Mouse (Mus musculus) G1E (cell line): Measurements from ENCODE around the gene Iqschfp. TPM values are rescaled to one million over a fixed set of nuclear protein-coding genes. Genes with fewer than 3 reads are reported as not detected.

Experiments used
- ATAC-seq: 2 replicates; pipeline ENCODE4 v1.8.0; 2016; ENCODE audit warnings: mild to moderate bottlenecking; ENCODE audit not compliant: insufficient number of reproducible peaks, poor library complexity, low FRiP score, severe bottlenecking; ENCODE audit errors: extremely low read depth
- DNase-seq: peaks from one replicate; pipeline ENCODE4 v3.0.0; 2012; ENCODE audit warnings: low spot score
- H3K27me3 ChIP-seq: 2 replicates; pipeline ENCODE4 v1.6.1; 2012; ENCODE audit warnings: mild to moderate bottlenecking, low read length, inconsistent platforms; ENCODE audit not compliant: insufficient read depth
- H3K36me3 ChIP-seq: replicated peaks from 2 replicates; pipeline ENCODE3; 2012; ENCODE audit warnings: mild to moderate bottlenecking, inconsistent platforms
- H3K4me1 ChIP-seq: 2 replicates; pipeline ENCODE4 v1.6.1; 2012; ENCODE audit warnings: low read depth, low read length, inconsistent platforms, mixed read lengths; ENCODE audit not compliant: insufficient read depth
- H3K4me3 ChIP-seq: 2 replicates; pipeline ENCODE4 v1.5.1; 2012; ENCODE audit warnings: low read depth, mild to moderate bottlenecking, inconsistent platforms, low read length, moderate library complexity, mixed read lengths
- H3K9me3 ChIP-seq: replicated peaks from 2 replicates; pipeline ENCODE4 v1.6.1; 2012; ENCODE audit warnings: inconsistent platforms
- CTCF ChIP-seq: IDR thresholded peaks from 2 replicates; pipeline ENCODE4 v1.5.1; 2012; ENCODE audit warnings: low read depth, low read length, inconsistent platforms, mixed read lengths
- GATA1 ChIP-seq: IDR thresholded peaks from 2 replicates; pipeline ENCODE4 v1.6.1; 2012; ENCODE audit warnings: borderline replicate concordance, low read length, inconsistent platforms, mixed read lengths
- GATA2 ChIP-seq: IDR thresholded peaks from 2 replicates; pipeline ENCODE4 v1.6.1; 2012; ENCODE audit warnings: low read depth, low read length, inconsistent platforms, borderline replicate concordance
- POLR2AphosphoS5 ChIP-seq: IDR thresholded peaks from 2 replicates; pipeline ENCODE4 v1.6.1; 2012; ENCODE audit warnings: low read depth, low read length, inconsistent platforms; ENCODE audit not compliant: insufficient replicate concordance
- TAL1 ChIP-seq: conservative IDR thresholded peaks from 2 replicates; pipeline ENCODE4 v1.6.1; 2012; ENCODE audit warnings: low read depth, low read length, inconsistent platforms, mixed read lengths
- polyA plus RNA-seq: library from polyadenylated mRNA; stranded (reverse); fragments of >175 nt; gene quantifications from 2 replicates; pipeline ENCODE4 v1.2.3, GENCODE M21; 2012
- total RNA-seq, 2 experiments: library from RNA; stranded (forward) in 1 of 2; stranded (reverse) in 1 of 2; fragments of 200-1000 nt in 1 of 2; fragments of >200 nt in 1 of 2; fragmentation: Nextera tagmentation in 1 of 2; gene quantifications; 2 replicates each; pipeline ENCODE4 v1.2.3; 2014 to 2017

The Iqschfp gene
- total RNA-seq (2014; fragmentation: Nextera tagmentation) (not detected in 2 replicates), total RNA-seq (2017) (not detected in 2 replicates), polyA plus RNA-seq (not detected in 2 replicates)

GRCm38 (mm10) chr3:67892026-67892705, at the start of gene Iqschfp, which contains the start of gene Iqcj:
Iqschfp (plus strand) TSS chr3:67892232.
Iqcj (plus strand) TSS chr3:67892220.
- DNase-seq (no peak), ATAC-seq (no peak)
- no peak for TF ChIP-seq POLR2AphosphoS5
- TF ChIP-seq TAL1 = no peak
- no peak for TF ChIP-seq GATA1
- Histone ChIP-seq H3K9me3 (no peaks in the 10 kb centered on the region), H3K4me1 (no peaks in the 10 kb centered on the region), H3K4me3 (no peak within 1 kb of the TSS), H3K27me3 (no peaks in the 10 kb centered on the region), H3K36me3 (no peaks in the 10 kb centered on the region)

GRCm38 (mm10) chr3:67852397-67852796, 39.6 kb upstream of the Iqschfp start:
- DNase-seq (no peak), ATAC-seq (no peak)
- Histone ChIP-seq H3K4me3 (no peak overlapping the region), H3K27me3 (no peaks in the 10 kb centered on the region), H3K4me1 (no peaks in the 10 kb centered on the region), H3K9me3 (no peaks in the 10 kb centered on the region), H3K36me3 (no peaks in the 10 kb centered on the region)
- TF ChIP-seq GATA1 = no peak
- no peak for TF ChIP-seq POLR2AphosphoS5
- TF ChIP-seq TAL1 = no peak
- no peak for TF ChIP-seq GATA2
- no peak for TF ChIP-seq CTCF

DNA sequence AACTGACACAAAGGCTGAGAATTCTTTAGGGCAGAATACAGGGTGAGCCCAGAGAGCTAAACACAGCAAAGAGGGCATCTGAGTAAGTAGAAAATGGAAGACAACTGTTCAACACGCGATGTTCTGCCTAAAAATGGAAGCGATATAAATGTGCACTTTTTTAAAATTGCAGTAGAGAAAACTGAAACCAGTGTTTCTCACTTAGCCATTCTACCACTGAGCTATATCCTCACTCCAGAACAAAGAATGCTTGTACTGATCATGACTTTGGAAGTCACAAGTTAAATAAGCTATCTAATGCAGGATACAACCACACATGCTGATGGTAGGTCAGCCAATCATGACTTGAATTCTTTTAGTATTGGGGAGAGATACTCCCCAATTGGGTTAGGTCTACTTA, 30.5 kb upstream of the Iqschfp start:
- no peak overlapping the region for H3K4me3 ChIP-seq
- no peaks in the 10 kb centered on the region for H3K36me3 ChIP-seq
- DNase-seq (no peak), ATAC-seq (no peak)
- no peaks in the 10 kb centered on the region for H3K27me3 ChIP-seq
- H3K9me3 ChIP-seq = no peaks in the 10 kb centered on the region; the same call in 1 of the 2 replicates
- no peak for TF ChIP-seq TAL1
- no peak for TF ChIP-seq CTCF
- no peak for TF ChIP-seq GATA2
- TF ChIP-seq POLR2AphosphoS5 = no peak
- no peak for TF ChIP-seq GATA1
- no peaks in the 10 kb centered on the region for H3K4me1 ChIP-seq

DNA sequence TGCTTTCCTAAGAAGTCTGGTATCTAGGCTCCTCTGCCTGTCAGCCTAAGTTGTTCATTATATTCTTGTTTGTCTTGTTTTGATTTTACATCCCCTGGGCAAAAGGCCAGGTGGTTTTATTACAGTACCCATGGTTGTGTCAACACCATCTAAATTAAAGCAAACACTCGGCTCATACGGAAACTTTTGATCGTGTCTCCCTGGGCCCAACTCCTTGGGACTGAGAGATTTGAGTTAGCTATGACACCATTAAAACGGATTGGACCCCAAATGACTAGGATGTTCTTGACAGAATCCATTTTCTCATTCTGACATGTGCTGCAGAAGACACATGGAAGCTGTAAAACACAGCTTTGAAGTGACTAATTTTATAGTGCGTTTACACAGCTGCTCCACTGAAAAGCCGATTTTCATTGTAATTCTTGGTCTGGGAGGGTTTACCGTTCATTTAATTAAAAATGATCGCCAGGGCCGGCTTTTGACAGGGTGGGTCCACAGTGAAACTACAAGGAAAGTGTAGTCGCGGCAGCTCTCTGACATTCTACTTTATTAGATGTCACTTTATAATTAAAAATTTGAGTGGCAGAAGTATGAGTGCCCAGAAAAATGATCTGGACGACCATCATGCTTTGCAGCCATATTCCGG, 24.5 kb upstream of the Iqschfp start:
- no peak for ATAC-seq
- DNase-seq = no peak
- TF ChIP-seq POLR2AphosphoS5 = no peak
- no peak for TF ChIP-seq CTCF
- TF ChIP-seq GATA1 = no peak
- no peak for TF ChIP-seq GATA2
- no peak for TF ChIP-seq TAL1
- H3K27me3 ChIP-seq = no peaks in the 10 kb centered on the region
- no peaks in the 10 kb centered on the region for H3K4me1 ChIP-seq
- H3K9me3 ChIP-seq = no peaks in the 10 kb centered on the region
- H3K4me3 ChIP-seq = no peak overlapping the region
- H3K36me3 ChIP-seq = no peaks in the 10 kb centered on the region

DNA sequence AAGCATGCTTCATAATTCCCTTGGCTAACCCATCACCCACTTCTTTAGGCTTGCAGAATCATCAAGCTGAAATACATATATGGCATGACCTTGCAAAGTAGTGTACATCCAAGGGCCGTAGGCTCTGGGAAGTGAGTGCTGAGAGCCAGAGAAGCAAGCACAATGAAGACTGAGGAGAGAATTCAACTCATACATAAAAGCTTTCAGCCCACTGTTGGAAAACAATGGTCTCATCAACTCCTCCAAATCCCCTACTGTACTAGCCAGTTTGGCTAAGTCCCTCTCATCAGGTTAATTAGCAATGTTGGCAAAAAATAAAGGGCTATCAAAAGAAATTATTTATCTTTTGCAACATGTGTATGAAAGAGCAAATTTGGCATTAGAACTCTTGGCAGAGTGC, 22.6 kb upstream of the Iqschfp start:
- no peaks in the 10 kb centered on the region for H3K36me3 ChIP-seq
- DNase-seq (no peak), ATAC-seq (no peak)
- H3K4me3 ChIP-seq = no peak overlapping the region
- TF ChIP-seq POLR2AphosphoS5 = no peak
- no peak for TF ChIP-seq GATA1
- TF ChIP-seq GATA2 = no peak
- no peak for TF ChIP-seq CTCF
- TF ChIP-seq TAL1 = no peak
- no peaks in the 10 kb centered on the region for H3K9me3 ChIP-seq
- no peaks in the 10 kb centered on the region for H3K4me1 ChIP-seq
- no peaks in the 10 kb centered on the region for H3K27me3 ChIP-seq

- no peak for ATAC-seq
- no peak for TF ChIP-seq TAL1
- TF ChIP-seq GATA2 = no peak
- TF ChIP-seq CTCF = no peak
Observed at GRCm38 (mm10) chr3:67877253-67877652, 14.8 kb upstream of the Iqschfp start.

DNA sequence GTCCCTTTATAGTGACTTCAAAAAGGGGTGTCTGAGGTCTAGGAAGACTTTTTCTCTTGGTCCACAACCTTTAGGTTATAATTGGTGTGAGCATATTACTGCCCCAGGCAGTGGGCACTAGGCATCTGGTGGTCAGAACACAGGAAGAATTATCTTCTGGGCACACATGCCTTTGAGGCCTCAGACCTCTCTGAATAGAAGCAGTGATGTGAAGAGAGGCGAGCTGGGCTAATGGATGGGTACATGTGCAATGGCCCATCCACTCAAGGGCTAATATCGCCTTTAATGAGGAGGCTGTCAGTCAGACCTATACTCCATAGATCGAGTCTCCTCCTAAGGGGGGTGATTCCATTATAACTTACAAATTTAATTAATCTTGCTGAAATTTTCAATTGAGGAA, 7.7 kb upstream of the Iqschfp start:
- Histone ChIP-seq H3K4me3 (no peak overlapping the region), H3K36me3 (no peaks in the 10 kb centered on the region), H3K4me1 (no peaks in the 10 kb centered on the region), H3K27me3 (no peaks in the 10 kb centered on the region), H3K9me3 (0 out of 2 replicates have a peak, but pooled peaks cover 4% of the 10 kb centered on the region)
- ATAC-seq (no peak), DNase-seq (no peak)
- no peak for TF ChIP-seq POLR2AphosphoS5
- TF ChIP-seq GATA2 = no peak
- TF ChIP-seq CTCF = no peak
- no peak for TF ChIP-seq GATA1
- no peak for TF ChIP-seq TAL1

More at GRCm38 (mm10) chr3:67877253-67877652, 14.8 kb upstream of the Iqschfp start:
- Histone ChIP-seq H3K36me3 (no peaks in the 10 kb centered on the region), H3K27me3 (no peaks in the 10 kb centered on the region), H3K4me1 (no peaks in the 10 kb centered on the region), H3K4me3 (no peak overlapping the region), H3K9me3 (no peaks in the 10 kb centered on the region)
- DNase-seq = no peak
